Mouse (Mus musculus) heart, postnatal 0 days (tissue): ENCODE data around the gene 1110051M20Rik.

Experiments used
- CTCF ChIP-seq: IDR thresholded peaks from 2 replicates; pipeline ENCODE4 v1.5.1; 2016; ENCODE audit warnings: antibody characterized with exemption, control low read depth, low read depth
- EP300 ChIP-seq: IDR thresholded peaks from 2 replicates; pipeline ENCODE4 v1.6.1; 2016; ENCODE audit warnings: antibody characterized with exemption, low read depth

DNA sequence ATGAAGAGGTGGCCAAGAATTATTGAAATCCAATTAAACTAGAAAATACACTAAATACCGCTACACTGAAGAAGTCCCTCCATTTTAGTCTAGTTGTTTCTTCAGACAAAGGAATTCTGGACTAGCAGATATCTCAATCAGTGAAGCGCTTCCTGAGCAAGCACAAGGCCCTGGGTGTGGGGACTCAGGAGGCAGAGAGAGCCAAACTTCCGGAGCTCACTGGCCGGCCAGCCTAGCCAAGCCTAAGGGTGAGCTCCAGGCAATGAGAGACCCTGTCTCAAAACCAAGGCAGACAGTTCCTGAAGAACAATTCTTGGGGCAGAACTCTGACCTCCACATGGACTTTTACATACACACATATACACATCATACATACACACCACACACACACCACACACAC, 95.6 kb downstream of the 1110051M20Rik start:
- TF ChIP-seq CTCF (no peak), EP300 (no peak)
